ENCODE assay signal across 2 mouse cellular contexts in the genomic region with DNA sequence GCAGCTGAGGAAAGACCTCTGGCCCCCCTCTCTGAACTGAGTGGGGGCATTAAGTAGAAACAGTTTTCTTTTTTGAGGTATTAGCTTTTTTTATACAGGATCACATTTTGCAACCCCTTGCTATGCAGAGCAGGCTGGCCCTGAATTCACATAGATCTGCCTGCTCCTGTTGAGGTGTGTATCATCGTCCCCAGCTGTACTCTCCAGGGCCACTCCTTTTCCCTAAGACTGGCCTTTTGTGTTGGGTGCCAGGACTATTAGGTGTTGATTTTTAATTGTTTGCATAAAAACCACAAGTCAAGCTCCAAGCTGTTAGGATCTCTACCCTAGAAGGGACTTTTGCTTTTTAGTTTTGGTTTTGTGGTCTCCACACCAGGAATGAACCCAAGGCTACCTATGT.
A peak's percentile ranks its signal among the peaks of the same experiment; 100 is the strongest.
TF ChIP-seq lines count a peak whose summit lies in the region.

No protein-coding gene starts in this region.

TF ChIP-seq in CH12.LX, 34 proteins besides CTCF, POLR2A, EP300 and RAD21:
- TF ChIP-seq TCF12 (IDR thresholded peaks at IDR 0.05; ENCODE audit: low read depth, low read length) (peak; percentile 18; the same call in 1 of the 2 replicates), ZKSCAN1 (IDR thresholded peaks at IDR 0.05; ENCODE audit: borderline replicate concordance, low read depth, low read length) (no peak)
TF ChIP-seq in CH12.LX: peak in this region for 1.

TF ChIP-seq in MEL, 35 proteins besides CTCF, POLR2A, EP300 and RAD21:
- TF ChIP-seq E2F4 (IDR thresholded peaks at IDR 0.05; ENCODE audit: borderline replicate concordance, low read depth, low read length) (no peak), KAT2A (conservative IDR thresholded peaks at IDR 0.05; ENCODE audit: low read depth, low read length) (no peak), TCF12 (IDR thresholded peaks at IDR 0.05; ENCODE audit: low read depth, low read length) (no peak), BHLHE40 (IDR thresholded peaks at IDR 0.05; ENCODE audit: borderline replicate concordance, low read depth, low read length) (no peak), GATA1 (IDR thresholded peaks at IDR 0.05; ENCODE audit: low read depth, low read length) (no peak), ETS1 (IDR thresholded peaks at IDR 0.05; ENCODE audit: low read depth, low read length) (no peak), ZMIZ1 (IDR thresholded peaks at IDR 0.05; ENCODE audit: low read depth, low read length) (no peak), ELF1 (IDR thresholded peaks at IDR 0.05; ENCODE audit: low read depth, low read length) (no peak), NELFE (IDR thresholded peaks at IDR 0.05; ENCODE audit: low read depth, low read length) (no peak), TAL1 (IDR thresholded peaks at IDR 0.05; ENCODE audit: low read length) (no peak), MEF2A (IDR thresholded peaks at IDR 0.05; ENCODE audit: extremely low read depth, insufficient replicate concordance, low read depth, low read length, poor library complexity, severe bottlenecking) (no peak), USF1 (IDR thresholded peaks at IDR 0.05; ENCODE audit: low read depth, low read length) (no peak), NRF1 (IDR thresholded peaks at IDR 0.05; ENCODE audit: insufficient read depth, low read depth, low read length, poor library complexity, severe bottlenecking) (no peak), TBP (IDR thresholded peaks at IDR 0.05; ENCODE audit: low read depth, low read length) (no peak), USF2 (IDR thresholded peaks at IDR 0.05; ENCODE audit: borderline replicate concordance in 1 of 2, insufficient read depth in 1 of 2, low read depth in 1 of 2, low read length in 2 of 2) (no peak)
